In the genomic region with DNA sequence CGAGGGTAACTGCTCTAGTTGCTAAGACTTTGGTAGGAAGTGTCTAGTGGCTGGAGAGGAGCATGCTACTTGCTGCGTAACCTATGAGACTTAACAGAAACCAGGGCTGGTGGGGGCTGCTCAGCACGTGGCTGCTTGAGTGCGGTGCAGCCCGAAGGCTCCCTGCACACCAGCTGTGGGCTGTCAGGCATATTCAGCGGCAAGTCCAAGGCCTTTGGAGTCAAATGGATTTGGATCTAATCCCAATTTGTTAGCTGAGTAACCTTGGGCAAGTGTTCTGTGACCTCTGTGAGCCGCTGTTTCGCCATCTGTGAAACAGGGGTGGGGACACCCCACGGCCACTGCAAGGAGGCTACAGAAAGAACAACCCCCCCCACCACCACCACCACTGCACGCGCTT, we compare ENCODE assay signal across 12 mouse cellular contexts.
DNase-seq lines count a peak whose midpoint lies in the region; ATAC-seq lines count a peak whose summit lies in the region.
"Had no signal": no experiment of that assay in that cellular context is flagged by ENCODE, and none has a peak within 500 bp of the region (broad histone marks: within the 10 kb centered on the region; RNA-seq: fewer than 3 reads in every experiment).

No protein-coding gene starts in this region.

- 69% methylated on average over 11 of the region's 11 CpGs for WGBS in heart, embryonic 10.5 days
- 42% methylated on average over 11 of the region's 11 CpGs for WGBS in lung, embryonic 15.5 days
- 59% methylated on average over 11 of the region's 11 CpGs for WGBS in intestine, embryonic 16.5 days

- H3K27ac ChIP-seq in heart, embryonic 10.5 days: no peak overlapping the region
- no peak overlapping the region for H3K27ac ChIP-seq in lung, embryonic 15.5 days
- H3K27ac ChIP-seq in intestine, embryonic 16.5 days (ENCODE audit: low read length): no peak overlapping the region
- H3K27ac ChIP-seq: neural tube, embryonic 15.5 days had no signal

- 0 out of 2 replicates have a peak, but pooled peaks have one; percentile 27 for ATAC-seq in lung, embryonic 15.5 days (ENCODE audit: borderline replicate concordance, extremely low read depth, low FRiP score, low TSS enrichment)
- no peak for ATAC-seq in intestine, embryonic 16.5 days

- H3K36me3 ChIP-seq in heart, embryonic 10.5 days: no peaks in the 10 kb centered on the region
- no peaks in the 10 kb centered on the region for H3K36me3 ChIP-seq in lung, embryonic 15.5 days
- H3K36me3 ChIP-seq in intestine, embryonic 16.5 days (ENCODE audit: control insufficient read depth, insufficient read depth, low read length): no peaks in the 10 kb centered on the region
- H3K36me3 ChIP-seq: neural tube, embryonic 15.5 days had no signal

- DNase-seq in heart, adult 18-20 months: peak; percentile 9 to 11
- DNase-seq in heart, embryonic 10.5 days (ENCODE audit: low spot score): no peak
- DNase-seq in adrenal gland, adult 8-10 months: peak; percentile 62
- DNase-seq in kidney, adult 9 months: peak; percentile 6
- DNase-seq in spleen, adult 12 weeks (ENCODE audit: low spot score): no peak
- no peak for DNase-seq in urinary bladder, postnatal 25 days (ENCODE audit: low spot score)
- DNase-seq: gastrocnemius, postnatal 36 days; left cerebral cortex, postnatal 4 days; thymus, postnatal 14 days had no signal

- H3K9me3 ChIP-seq in heart, embryonic 10.5 days: no peaks in the 10 kb centered on the region
- H3K9me3 ChIP-seq in lung, embryonic 15.5 days: no peaks in the 10 kb centered on the region
- H3K9me3 ChIP-seq in intestine, embryonic 16.5 days (ENCODE audit: control insufficient read depth, low read length): no peaks in the 10 kb centered on the region
- H3K9me3 ChIP-seq: neural tube, embryonic 15.5 days had no signal

- no peak overlapping the region for H3K4me3 ChIP-seq in heart, embryonic 10.5 days
- H3K4me3 ChIP-seq in lung, embryonic 15.5 days: no peak overlapping the region
- H3K4me3 ChIP-seq in intestine, embryonic 16.5 days (ENCODE audit: low read length): no peak overlapping the region
- H3K4me3 ChIP-seq: neural tube, embryonic 15.5 days had no signal

- H3K4me2 ChIP-seq in lung, embryonic 15.5 days: no peak overlapping the region
- H3K4me2 ChIP-seq in intestine, embryonic 16.5 days (ENCODE audit: low read depth, low read length): no peak overlapping the region
- H3K4me2 ChIP-seq: neural tube, embryonic 15.5 days had no signal

- H3K4me1 ChIP-seq in heart, embryonic 10.5 days: peaks cover 9% of the 10 kb centered on the region
- H3K4me1 ChIP-seq in lung, embryonic 15.5 days: 0 out of 2 replicates have a peak, but pooled peaks cover 4% of the 10 kb centered on the region
- no peaks in the 10 kb centered on the region for H3K4me1 ChIP-seq in intestine, embryonic 16.5 days (ENCODE audit: control insufficient read depth, insufficient read depth, low read length)

- no peak overlapping the region for H3K9ac ChIP-seq in lung, embryonic 15.5 days
- H3K9ac ChIP-seq in intestine, embryonic 16.5 days (ENCODE audit: low read depth, low read length): no peak overlapping the region
- H3K9ac ChIP-seq: neural tube, embryonic 15.5 days had no signal

- H3K27me3 ChIP-seq in heart, embryonic 10.5 days (ENCODE audit: insufficient read depth, poor library complexity, severe bottlenecking): peaks cover 4% of the 10 kb centered on the region; the same call in 1 of the 2 replicates
- no peaks in the 10 kb centered on the region for H3K27me3 ChIP-seq in lung, embryonic 15.5 days
- no peaks in the 10 kb centered on the region for H3K27me3 ChIP-seq in intestine, embryonic 16.5 days (replicated peaks; ENCODE audit: control insufficient read depth, insufficient read depth, low read length)
- H3K27me3 ChIP-seq: neural tube, embryonic 15.5 days had no signal

Comparison
In these comparisons a context has a peak if more than half of its experiments do, and no peak if none do; other contexts are left out.
1. DNase-seq: peak in heart, adult 18-20 months (2 of 2), adrenal gland, adult 8-10 months (single experiment) and kidney, adult 9 months (single experiment); none in heart, embryonic 10.5 days (single experiment), spleen, adult 12 weeks (single experiment) and urinary bladder, postnatal 25 days (single experiment).